Mouse (Mus musculus) ES-Bruce4 (cell line): ENCODE results near the gene Clmn. TPM values are rescaled to one million over a fixed set of nuclear protein-coding genes. Genes with fewer than 3 reads are reported as not detected.
A peak's percentile ranks its signal among the peaks of the same experiment; 100 is the strongest.

Source experiments
- H3K27ac ChIP-seq: 2 replicates; pipeline ENCODE4 v1.5.1; 2012; ENCODE audit warnings: low read length, inconsistent platforms; ENCODE audit not compliant: insufficient read depth
- H3K27me3 ChIP-seq: 2 replicates; pipeline ENCODE4 v1.6.1; 2012; ENCODE audit warnings: mild to moderate bottlenecking, low read length, inconsistent platforms; ENCODE audit not compliant: control insufficient read depth, poor library complexity, insufficient read depth, severe bottlenecking
- H3K36me3 ChIP-seq: 2 replicates; pipeline ENCODE4 v1.6.1; 2012; ENCODE audit warnings: inconsistent platforms, mild to moderate bottlenecking, low read length, moderate library complexity; ENCODE audit not compliant: control insufficient read depth, poor library complexity, insufficient read depth, severe bottlenecking
- H3K4me1 ChIP-seq: one replicate; pipeline ENCODE4 v1.8.1; 2011; ENCODE audit warnings: low read length; ENCODE audit not compliant: control insufficient read depth, insufficient read depth
- H3K4me3 ChIP-seq: 2 replicates; pipeline ENCODE4 v1.5.1; 2011; ENCODE audit warnings: low read depth, mild to moderate bottlenecking, low read length
- H3K9ac ChIP-seq: 2 replicates; pipeline ENCODE4 v1.6.1; 2012; ENCODE audit warnings: low read depth, mild to moderate bottlenecking, inconsistent platforms; ENCODE audit not compliant: poor library complexity, severe bottlenecking
- H3K9me3 ChIP-seq: replicated peaks from 2 replicates; pipeline ENCODE4 v1.6.1; 2012; ENCODE audit warnings: mild to moderate bottlenecking, low read length, inconsistent platforms; ENCODE audit not compliant: control insufficient read depth, poor library complexity, insufficient read depth, severe bottlenecking
- CTCF ChIP-seq: IDR thresholded peaks from one replicate; pipeline ENCODE4 v1.8.1; 2011; ENCODE audit warnings: low read depth, low read length
- EP300 ChIP-seq: IDR thresholded peaks from 2 replicates; pipeline ENCODE4 v1.6.1; 2011; ENCODE audit warnings: low read depth, low read length; ENCODE audit not compliant: insufficient read depth
- POLR2A ChIP-seq: IDR thresholded peaks from one replicate; pipeline ENCODE4 v1.8.1; 2011; ENCODE audit warnings: low read length; ENCODE audit not compliant: insufficient read depth
- polyA plus RNA-seq: library from polyadenylated mRNA; stranded (reverse); fragments of >200 nt; gene quantifications from 2 replicates; pipeline ENCODE4 v1.2.4, GENCODE M21; 2011; ENCODE audit warnings: low read depth; ENCODE audit not compliant: missing spikeins, insufficient read depth, insufficient read length

The Clmn gene
- polyA plus RNA-seq, 1 experiment, result 14.8 TPM

DNA sequence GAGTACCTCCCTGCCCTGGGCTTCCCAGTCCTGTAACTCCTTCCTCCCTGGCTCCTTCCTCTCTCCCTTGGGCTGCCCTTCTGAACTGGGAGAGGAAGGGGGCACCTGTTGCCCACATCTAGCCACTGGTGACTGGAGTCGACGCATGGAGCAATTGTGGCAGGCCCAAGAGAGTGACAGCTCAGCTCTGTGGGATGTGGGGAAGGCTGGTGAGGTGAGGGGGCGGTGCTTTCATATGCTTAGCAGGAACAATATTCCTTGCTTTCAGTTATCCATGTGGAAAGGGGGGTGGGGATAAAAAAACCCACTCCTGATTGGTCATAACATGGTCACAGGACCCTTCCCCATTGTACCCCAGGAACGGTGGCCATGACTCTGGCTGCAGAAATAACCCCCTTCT lies 19.9 kb downstream of the Clmn start:
- Histone ChIP-seq H3K27me3 (no peaks in the 10 kb centered on the region), H3K4me3 (0 out of 2 replicates have a peak overlapping the region, but pooled peaks have one; percentile 54), H3K27ac (no peak overlapping the region), H3K4me1 (no peaks in the 10 kb centered on the region), H3K36me3 (no peaks in the 10 kb centered on the region), H3K9me3 (no peaks in the 10 kb centered on the region), H3K9ac (no peak overlapping the region)
- TF ChIP-seq CTCF (no peak), EP300 (no peak), POLR2A (no peak)

DNA sequence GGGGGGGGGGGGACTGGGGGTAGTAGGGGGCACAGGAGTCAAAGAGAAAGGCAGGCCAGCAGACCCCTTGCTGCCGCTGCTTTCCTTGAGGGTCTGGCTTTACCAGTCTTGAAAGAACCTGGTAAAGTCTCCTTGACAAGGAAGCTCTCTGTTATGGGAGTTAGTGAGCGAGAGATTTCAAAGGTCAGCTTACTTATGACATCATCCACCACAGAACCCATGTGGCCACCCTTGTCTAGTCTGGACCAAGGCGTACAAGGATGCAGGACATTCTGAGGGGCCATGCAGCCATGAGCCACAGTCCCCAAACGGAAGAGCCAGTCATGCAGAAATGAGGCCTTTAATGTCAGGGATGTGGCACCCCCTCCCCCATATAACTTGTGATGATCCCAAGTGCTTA lies 20.6 kb downstream of the Clmn start:
- Histone ChIP-seq H3K27me3 (no peaks in the 10 kb centered on the region), H3K9me3 (no peaks in the 10 kb centered on the region), H3K9ac (no peak overlapping the region), H3K36me3 (no peaks in the 10 kb centered on the region), H3K4me1 (no peaks in the 10 kb centered on the region), H3K27ac (no peak overlapping the region), H3K4me3 (no peak overlapping the region)
- no peak for TF ChIP-seq EP300

DNA sequence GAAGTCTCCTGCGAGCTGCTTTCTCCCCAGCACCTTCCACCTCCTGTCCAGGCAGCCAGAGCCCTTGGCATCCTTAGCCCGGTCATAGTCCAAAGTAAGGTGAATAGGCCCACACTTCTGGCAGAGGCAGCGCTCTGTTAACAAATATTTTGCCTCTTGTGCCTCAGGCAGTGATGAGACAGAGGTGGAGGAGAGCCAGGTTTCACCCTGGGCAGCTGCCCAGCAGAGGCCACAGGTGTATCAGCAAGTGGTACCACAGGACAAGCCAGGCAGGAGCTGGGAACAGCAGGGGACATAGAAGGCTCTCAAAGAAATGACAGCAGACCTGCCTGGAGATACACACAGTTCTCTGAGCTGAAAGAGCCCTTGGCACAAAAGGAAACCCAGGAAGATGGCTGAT lies 23.6 kb downstream of the Clmn start:
- Histone ChIP-seq H3K36me3 (no peaks in the 10 kb centered on the region), H3K27me3 (no peaks in the 10 kb centered on the region), H3K4me1 (no peaks in the 10 kb centered on the region), H3K9me3 (no peaks in the 10 kb centered on the region), H3K4me3 (no peak overlapping the region), H3K9ac (no peak overlapping the region), H3K27ac (no peak overlapping the region)
- no peak for TF ChIP-seq CTCF
- no peak for TF ChIP-seq EP300
- no peak for TF ChIP-seq POLR2A

DNA sequence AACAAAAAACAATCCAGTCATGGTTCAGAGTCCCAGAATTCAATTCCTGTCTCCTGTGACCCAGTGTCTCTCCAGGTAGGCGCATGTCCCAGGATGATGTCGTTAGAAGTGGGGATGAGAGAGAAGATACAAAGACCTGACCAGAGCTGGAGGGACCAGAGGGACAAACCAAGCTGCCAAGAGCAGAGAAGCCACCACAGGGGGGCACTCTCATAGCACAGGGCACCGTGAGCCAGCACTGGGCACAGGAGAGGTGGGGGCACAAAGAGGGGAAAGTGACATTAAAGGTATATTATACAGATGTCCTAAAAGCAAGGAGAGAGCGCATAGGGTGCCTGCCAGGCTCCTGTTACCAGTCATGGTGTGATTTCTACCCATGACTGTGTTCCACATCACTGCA lies 25.9 kb downstream of the Clmn start:
- Histone ChIP-seq H3K36me3 (no peaks in the 10 kb centered on the region), H3K27me3 (no peaks in the 10 kb centered on the region), H3K9me3 (no peaks in the 10 kb centered on the region), H3K4me3 (no peak overlapping the region), H3K27ac (no peak overlapping the region), H3K9ac (no peak overlapping the region), H3K4me1 (no peaks in the 10 kb centered on the region)
- TF ChIP-seq CTCF (peak; percentile 54), EP300 (no peak), POLR2A (no peak)

DNA sequence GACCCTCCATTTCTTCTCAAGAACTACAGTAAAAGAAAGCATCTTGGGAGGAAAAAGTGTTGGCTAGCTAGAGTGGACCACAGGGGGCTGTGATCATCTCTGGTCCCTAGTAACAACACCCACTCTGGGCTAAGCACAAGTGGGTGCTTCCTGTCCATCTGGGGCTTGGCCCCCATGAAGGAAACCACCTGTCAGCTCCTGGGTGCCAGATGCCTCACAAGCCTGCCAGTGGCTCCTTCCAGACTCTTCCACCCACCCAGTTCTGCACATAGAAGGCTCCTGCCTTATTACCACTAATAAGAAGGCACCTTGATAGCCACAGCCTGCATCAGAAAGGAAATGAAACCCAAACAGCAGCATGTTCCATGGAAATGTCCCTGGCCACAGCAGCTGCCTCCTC lies 26.4 kb downstream of the Clmn start:
- TF ChIP-seq POLR2A, result no peak
- no peak for TF ChIP-seq CTCF
- TF ChIP-seq EP300, result no peak
- no peaks in the 10 kb centered on the region for H3K36me3 ChIP-seq
- no peaks in the 10 kb centered on the region for H3K9me3 ChIP-seq
- H3K27ac ChIP-seq, result no peak overlapping the region
- H3K4me1 ChIP-seq, result no peaks in the 10 kb centered on the region
- H3K27me3 ChIP-seq, result no peaks in the 10 kb centered on the region
- H3K4me3 ChIP-seq, result no peak overlapping the region
- H3K9ac ChIP-seq, result no peak overlapping the region

DNA sequence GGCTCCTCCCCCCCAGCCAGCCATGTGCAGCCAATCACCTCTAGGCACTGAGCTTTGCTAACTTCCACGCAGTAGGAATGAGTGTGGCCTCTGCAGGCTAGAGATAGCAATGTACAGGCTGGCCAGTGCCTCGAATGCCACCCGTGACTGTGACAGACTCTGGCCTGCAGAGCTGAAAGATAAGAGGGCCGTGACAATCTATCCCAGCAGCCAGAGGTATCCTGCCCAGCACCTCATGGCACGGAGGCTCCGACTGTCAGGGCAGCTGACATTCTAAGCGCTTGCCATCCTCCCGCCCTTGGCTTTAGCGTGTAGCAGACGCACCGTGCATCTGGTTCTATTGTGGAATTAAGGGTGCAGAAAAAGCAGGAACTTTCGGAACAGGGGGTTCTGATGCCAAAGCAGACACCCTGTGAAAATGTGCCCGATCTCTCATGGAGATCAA lies 26.9 kb downstream of the Clmn start:
- no peak overlapping the region for H3K9ac ChIP-seq
- no peaks in the 10 kb centered on the region for H3K27me3 ChIP-seq
- no peaks in the 10 kb centered on the region for H3K36me3 ChIP-seq
- TF ChIP-seq EP300 (no peak), CTCF (no peak), POLR2A (no peak)
- H3K4me1 ChIP-seq, result no peaks in the 10 kb centered on the region
- no peaks in the 10 kb centered on the region for H3K9me3 ChIP-seq
- H3K4me3 ChIP-seq, result no peak overlapping the region
- no peak overlapping the region for H3K27ac ChIP-seq
